Mouse (Mus musculus): ENCODE measurements around the gene Slc4a5.

The Slc4a5 gene

DNA sequence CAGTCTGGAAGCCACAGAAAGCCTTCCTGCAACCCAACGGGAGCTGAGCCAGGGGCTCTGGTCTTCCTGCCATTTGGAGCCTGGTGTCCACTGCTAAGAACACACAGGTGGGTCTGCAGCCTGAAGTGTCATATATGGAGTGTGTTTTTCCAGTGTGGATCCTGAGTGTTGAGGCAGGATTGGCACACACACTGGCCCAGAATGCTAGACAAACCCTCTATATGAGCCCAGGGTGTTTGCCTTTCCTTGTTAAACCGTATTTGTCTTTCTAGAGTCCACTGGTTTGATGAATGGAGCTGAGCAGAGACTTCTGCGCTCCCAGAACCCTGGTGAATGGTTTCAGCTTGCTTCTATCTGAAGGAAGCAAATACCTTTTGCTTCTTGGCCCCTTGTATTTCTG lies at the start of gene Slc4a5:
Slc4a5 (plus strand) TSS at position 15 of the 400 bp plus-strand sequence.
- DNase-seq (ENCODE audit: low spot score in 2 of 2), result no peak

DNA sequence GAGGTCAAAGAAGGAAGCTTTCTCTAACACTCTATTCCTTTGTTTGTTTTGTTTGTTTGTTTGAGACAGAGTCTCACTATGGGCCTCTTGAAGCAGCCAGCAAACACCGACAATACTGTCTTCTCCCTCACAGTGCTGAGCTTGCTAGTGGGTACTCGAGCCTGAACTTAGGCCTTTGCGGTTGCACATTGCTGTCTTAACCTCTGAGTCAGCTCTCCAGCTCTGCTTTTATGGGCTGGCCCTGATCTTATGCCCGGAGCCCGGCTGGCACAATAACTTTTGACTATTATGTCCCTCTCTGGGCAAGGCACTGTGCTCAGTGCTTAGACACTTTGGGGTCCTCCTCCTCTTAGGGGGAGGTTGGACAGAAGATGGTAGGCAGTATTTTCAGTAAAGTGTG lies 49.8 kb upstream of the Slc4a5 start:
- no peak for DNase-seq (ENCODE audit: low spot score in 2 of 2)

DNA sequence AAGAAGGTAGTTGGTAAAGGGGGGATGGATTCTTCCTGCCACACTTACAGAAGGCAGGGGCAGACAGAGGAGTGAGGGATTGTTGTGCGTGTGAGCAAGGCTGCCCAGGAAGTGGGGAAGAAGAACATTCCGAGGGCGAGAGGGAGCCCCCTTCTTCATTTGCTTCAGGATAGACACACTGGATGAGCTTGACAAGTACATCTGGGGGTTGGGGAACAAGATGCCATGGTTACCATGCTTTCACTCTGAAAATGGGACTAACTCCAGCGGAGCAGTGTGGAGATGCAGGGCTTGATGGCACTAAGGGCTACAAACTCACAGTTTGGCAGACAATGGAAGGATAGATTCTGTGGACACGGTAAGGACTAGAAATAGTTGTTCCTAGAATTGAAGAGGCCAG lies 48.6 kb upstream of the Slc4a5 start:
- DNase-seq (ENCODE audit: low spot score in 2 of 2), result no peak

DNA sequence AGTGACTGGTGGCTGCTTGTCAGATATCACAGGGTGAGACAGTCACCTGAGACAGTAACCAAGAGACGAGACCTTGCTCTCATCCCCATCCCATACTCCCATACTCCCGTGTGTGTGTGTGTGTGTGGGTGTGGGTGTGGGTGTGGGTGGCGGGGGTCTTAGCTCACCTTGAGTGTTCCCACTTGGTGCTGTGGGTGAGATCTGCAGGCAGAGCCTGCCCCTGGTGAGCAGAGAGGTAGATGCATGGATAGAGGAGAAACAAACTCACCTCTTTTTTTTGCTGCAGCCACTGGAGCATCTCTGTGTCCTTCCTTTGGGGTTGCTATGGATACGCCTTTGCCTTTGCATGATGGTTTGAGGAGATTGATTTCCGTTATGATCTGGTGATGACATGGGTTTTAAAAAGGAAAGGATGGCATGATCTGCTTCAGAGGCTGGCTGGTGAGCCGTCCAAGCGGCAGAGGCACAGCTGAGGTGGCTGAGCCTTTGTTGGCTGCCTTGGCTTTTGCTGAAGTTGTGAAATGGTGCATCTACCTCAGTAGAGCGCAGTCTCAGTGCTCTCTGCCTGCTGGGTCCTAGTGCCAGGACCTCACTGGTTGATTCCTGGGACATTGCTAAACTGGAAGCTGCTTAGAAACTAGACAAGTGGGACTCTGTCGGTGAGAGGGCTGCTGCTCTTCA lies 47.2 kb upstream of the Slc4a5 start:
- no peak for DNase-seq (ENCODE audit: low spot score in 2 of 2)

DNA sequence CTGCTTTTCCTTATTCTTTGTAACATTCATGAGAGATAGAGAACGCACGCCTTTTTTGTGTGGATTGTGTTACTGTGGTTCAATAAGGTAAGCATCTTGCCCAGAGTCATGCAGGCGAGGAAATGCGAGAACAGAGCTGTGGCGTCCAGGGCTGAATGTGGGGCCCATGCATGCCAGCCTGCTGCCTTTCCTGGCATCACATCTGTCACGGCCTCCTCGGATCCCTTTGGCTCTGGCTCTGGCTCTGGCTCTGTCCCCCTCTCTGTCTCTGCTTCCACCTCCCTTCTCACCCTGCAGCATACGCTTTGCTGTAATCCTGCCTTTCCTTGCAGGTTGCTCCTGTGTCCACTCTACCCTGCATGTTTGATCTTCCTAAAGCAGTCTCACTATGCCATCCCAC lies 43.6 kb upstream of the Slc4a5 start:
- no peak for DNase-seq (ENCODE audit: low spot score in 2 of 2)

DNA sequence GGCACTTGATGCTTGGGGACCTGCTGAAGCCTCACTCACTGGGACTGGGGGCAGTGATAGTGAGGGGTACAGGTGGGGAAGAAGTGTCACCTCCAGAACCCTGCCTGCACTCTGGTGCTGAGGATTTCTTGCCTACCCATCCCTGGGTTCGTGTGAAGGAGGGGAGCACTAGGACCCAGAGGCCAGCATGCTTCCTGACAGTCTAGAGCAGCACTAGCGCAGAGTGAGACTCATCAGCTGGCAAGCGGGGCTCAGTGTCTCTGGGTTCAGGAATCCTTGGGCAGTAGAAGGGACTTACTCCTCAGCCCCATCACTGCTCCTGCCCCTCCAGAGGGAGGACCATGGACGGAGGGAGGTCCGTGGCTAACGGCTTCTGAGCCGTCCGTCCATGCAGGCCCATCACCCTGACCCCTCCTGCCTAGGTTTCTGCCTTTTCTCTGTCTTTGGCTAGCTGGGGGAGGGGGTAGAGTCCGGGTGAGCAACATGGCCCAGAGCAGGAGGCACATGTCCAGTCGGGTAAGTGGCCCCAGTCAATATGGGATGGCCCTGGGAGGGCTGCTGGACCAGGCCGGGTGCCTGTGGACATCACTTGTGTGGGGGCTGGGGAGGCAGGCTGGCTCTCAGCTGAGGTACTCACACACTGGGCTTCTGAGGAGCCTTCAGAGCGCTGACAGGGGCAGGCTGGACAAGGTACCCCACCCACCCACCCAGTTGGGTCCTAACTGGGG lies 40.1 kb upstream of the Slc4a5 start:
- no peak for DNase-seq (ENCODE audit: low spot score in 2 of 2)

DNA sequence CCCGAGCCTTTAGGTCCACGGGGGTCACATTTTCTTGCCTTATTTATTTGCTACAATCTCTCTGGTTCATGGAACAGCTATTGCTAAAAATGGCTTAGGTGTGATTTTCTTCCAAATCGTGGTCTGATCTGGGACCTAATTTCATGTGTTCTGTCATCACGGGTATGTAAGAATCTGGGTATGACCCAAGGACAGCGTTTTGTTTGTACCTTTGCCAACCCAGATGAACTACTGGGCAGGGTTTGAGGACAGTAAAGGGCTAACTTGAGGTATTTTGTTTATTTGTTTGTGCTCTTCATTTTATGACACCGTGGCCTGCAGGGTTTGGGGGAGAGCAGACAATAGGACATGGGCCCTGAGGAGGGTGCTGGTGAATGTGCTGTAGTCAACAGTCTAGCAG lies 39.0 kb upstream of the Slc4a5 start:
- DNase-seq (ENCODE audit: low spot score in 2 of 2), result no peak

DNA sequence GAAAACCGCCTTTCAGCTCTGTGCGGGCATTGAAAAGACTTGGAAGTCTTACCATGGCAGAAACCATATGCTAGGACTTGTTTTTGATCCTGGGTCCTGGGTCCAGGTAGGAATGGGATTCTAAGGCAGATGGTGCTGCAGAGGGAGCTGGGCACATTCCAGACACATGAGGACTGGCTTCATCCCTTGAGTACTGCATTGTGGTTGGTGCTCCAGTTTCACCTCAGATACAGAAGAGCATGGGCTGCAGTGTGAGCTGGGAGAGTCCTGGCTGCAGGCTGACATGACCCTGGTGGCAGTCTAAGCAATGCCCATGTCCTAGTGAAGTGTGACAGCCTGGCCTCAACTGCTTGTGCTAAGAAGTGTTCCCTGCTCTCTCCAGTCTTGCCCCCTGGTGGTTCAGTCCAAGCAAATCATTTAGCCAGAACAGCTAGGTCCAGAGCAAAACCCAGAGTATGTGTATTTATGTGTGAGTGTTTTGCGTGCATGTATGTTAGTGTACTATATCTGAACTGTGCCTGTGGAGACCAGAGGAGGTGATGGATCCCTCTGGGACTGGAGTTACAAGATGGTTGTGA lies 34.7 kb upstream of the Slc4a5 start:
- no peak for DNase-seq (ENCODE audit: low spot score in 2 of 2)

DNA sequence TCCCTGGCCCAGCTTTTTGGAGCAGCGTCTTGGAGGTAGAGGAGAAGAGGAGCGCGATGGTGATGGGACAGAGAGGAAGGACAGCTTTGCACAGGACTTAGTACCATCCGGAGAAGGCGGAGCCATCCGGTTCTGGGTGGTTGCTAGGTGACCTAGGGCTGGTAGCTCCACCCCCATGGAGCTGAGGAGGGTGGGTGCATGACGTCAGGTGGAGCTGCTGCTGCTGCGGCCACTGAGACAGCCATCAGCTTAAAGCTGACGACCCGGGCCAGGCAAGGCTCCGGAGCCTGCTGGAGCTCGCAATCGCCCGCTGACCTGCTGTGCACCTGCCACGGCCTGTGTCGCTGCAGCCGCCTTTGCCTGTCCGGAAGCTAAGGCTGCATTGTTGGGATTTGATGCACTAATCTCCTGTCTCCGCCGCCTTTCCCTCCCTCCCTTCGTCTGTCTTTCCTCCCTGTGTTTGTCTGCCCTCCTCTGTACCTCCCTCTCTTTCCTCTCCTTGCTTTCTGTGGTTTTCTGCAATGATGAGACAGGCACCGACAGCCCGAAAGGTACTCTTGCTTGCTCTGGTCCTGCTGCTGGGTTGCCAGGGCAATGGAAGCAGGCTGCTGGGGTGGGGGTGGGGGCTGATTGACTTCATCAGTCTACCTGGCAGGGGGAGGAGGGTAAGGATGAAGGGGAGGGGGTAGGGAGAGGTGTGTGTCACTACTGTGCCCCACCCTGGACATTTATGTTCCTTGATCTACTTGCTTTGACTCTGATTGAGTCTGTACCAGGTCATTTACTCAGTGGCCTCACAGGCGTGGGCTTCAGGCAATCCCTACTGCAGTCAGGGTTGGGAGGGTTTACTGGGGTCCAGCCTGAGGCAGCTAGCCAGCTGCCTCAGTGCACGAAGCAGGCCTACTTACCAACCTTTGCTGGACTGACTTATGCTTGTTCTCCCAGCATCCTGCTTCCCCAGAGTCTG lies 33.5 kb upstream of the Slc4a5 start:
- DNase-seq (ENCODE audit: low spot score in 2 of 2), result peak in 1 of 2 experiments; percentile 39

DNA sequence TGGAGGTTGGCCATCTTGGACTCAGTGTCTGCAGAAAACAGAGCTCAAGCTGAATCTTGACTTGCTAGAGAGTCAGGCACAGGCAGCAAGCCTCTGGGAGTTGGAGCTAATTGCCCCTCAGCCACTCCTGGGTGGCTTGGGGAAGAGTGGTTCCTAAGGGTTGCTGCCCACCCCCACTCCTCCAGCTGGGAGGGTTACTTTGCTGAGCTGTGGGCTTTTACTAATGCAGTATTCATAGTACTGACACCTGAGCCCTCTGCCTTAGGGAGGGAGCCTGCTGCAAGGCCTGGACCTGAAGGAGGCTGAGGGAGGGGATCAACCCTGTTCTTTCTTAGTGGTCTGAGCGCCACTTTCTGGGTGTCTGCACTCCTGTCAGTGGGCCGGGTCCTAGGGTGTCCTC lies 32.7 kb upstream of the Slc4a5 start:
- DNase-seq (ENCODE audit: low spot score in 2 of 2), result no peak

DNA sequence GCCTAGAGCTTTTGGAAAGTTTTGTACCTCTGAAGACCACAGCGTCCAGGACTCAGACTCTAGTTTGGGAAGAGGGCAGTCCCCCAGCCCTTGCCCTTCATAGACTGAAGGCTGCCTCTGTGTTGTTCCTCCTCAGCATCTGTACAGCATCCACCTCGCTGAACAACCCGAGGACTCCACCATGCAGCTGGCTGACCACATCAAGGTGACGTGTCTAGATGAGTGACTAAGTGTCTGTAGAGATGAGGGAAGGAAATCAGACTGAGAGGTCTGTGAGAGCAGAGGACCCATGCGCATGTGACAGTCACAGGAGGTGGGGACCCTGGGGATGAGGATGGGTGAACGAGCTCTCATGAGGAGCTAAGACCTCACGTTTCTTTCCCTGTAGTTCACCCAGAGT lies 26.1 kb upstream of the Slc4a5 start:
- no peak for DNase-seq (ENCODE audit: low spot score in 2 of 2)

DNA sequence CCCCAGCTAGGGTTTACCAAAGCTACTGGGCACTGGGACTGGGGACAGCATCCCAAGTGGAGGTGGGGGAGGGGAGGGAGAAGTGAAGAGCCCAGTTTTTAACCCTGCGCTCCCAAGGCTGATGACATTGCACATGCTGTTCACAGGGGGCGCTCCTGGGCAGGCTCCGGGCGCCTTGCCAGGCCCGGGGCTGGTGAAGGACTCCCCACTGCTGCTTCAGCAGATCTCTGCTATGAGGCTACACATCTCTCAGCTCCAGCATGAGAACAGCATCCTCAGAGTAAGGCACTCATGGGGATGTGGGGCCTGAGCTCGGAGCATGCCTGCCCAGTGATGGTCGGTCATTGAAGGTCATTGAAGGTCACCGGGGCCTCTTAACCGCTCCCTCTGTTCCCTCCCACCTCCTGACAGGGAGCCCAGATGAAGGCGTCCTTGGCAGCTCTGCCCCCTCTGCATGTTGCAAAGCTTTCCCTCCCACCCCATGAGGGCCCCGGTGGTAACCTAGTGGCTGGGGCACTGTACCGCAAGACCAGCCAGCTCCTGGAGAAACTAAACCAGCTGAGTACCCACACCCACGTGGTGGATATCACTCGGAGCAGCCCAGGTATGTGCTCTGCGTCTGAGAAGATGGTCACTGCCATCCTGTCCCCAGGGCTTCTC lies 22.2 kb upstream of the Slc4a5 start:
- no peak for DNase-seq (ENCODE audit: low spot score in 2 of 2)

DNA sequence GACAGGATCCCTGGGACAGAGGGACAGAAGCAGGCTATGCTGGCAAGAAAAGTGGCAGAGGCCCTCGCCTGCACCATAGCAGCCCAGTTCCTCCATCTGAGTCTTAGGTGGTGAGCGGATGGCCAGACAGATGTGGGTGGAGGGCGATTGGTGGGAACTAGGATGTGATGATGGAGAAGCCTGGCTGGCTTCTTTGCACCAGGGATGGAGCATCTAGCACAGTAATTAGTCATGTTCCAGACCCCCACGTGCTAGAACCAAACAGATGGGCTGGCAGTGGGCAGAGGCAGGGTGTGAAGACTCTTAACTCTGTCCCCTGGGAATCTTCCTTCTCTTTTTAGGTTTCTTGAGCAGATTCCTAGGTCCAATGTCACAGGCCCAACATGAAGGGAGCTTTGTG lies 16.3 kb upstream of the Slc4a5 start:
- no peak for DNase-seq (ENCODE audit: low spot score in 2 of 2)

DNA sequence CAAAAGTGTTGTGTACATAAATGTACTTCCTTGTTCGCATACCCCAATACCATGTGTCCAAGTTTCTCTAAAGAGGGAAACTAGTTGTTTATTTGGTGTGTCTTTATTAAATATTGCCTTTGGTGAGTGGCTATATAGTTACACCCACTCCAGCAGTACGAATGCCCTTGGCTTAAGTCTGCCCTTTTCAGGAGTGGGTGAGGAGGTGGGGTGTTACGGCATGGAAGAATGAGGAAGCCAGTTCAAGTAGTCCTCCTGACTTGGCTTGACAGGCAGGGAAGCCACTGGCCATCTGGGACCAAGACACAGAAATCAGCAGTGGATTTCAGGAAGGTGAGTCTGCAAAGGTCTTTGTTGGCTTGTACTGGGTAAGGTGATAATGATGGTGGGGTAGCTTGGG lies 13.8 kb upstream of the Slc4a5 start:
- DNase-seq (ENCODE audit: low spot score in 2 of 2), result no peak

DNA sequence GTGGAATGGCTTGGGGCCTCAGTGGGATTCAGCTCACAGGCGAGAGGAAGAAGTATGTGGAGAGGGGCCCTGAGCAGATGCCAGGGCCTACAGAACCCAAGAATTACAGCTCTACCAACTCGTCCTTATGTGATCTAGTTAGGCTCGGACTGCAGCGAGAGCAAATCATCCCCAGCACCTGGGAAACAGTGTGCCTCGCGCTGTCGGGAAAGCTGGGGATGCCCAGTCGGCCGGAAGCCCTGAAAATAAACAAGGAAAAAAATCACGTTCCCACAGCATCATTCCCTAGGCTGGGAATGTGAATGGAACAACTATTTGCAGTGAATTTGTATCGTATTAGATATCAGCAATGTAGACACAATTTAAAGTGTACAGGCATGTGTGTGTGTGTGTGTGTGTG lies 13.3 kb upstream of the Slc4a5 start:
- DNase-seq (ENCODE audit: low spot score in 2 of 2), result no peak

DNA sequence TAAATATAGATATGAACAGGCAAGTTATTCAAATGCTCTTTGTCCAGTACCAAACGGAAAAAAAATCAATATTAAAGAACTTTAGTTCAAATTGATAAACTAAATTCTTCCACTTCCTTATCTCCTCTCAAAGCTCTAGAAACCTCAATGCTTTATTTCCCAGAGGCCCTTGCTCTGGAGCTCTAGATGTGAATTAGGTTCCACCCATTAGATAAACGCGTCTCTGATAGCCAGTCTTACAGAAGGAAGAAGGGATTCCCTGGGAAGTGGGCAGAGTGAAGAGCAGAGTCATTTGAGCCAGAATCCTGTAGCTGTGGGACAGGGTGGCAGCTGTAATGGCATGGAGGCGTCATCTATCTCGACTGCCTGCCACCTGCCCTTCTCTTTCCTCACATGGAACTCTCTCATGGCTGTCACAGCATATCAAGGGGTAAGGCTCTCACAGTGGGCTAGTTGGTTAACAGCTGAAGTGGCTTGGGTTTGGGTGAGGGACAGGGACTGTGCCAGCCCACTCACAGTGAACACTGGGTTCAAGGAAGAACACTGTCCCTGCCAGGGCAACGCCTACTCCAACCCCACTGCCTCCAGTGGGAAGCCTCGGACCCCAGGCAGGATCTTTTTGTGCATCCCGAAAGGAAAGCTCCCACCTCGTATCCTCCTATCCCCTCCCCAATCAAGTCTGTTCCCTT lies 12.1 kb upstream of the Slc4a5 start:
- no peak for DNase-seq (ENCODE audit: low spot score in 2 of 2)

DNA sequence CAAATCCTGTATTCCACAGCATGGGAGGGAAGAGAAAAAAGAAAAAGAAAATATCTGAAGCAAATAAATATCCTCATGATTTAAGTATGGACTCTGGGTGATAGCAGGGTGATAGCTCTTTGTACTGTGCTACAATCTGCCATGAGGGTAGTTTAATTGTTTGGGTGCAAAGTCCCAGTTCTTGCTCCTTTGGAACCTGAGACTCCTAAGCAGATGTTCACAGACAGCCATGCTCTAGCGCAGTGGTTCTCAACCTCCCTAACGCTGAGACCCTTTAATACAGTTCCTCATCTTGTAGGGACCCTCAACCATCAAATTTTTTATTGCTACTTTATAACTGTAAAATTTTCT lies 11.6 kb upstream of the Slc4a5 start:
- DNase-seq (ENCODE audit: low spot score in 2 of 2), result no peak

DNA sequence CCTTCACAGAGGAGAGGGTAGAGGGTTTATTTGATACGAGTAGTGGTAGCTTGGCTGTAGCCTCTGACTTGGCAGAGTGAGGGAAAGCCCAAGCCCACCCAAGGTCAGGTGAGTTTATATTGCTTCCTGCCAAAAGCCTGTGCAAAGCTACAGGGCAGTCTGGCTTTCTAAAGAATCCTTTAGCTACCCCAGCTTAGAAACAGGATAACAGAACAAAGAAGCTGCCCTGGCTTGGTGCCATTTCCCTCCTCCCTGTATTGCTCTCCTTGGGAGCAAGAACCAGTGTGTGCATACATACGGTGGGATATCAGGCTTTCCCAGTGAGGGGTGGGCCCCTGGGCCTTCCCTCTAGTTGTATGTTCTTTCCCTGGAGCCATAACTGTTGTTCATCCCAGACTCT lies 9.1 kb upstream of the Slc4a5 start:
- no peak for DNase-seq (ENCODE audit: low spot score in 2 of 2)

DNA sequence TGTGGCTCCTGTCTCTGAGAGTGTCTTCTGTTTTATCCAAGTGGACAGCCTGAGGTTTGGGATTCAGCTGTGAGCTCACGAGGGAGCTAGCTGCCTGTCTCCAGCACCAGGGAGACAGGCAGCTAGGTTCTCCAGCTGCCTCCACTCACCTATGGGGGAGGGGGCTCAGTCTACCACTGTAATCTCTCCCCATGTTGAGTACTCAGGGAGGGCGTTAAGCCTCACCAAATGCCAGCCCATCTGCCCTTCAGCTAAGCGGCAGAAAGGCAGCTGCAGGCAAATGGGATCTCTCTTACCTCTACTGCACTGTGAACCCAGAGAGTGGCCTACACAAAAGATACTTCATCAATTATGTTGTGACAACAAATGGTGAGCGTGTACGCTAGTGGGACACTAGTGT lies 8.1 kb upstream of the Slc4a5 start:
- no peak for DNase-seq (ENCODE audit: low spot score in 2 of 2)

DNA sequence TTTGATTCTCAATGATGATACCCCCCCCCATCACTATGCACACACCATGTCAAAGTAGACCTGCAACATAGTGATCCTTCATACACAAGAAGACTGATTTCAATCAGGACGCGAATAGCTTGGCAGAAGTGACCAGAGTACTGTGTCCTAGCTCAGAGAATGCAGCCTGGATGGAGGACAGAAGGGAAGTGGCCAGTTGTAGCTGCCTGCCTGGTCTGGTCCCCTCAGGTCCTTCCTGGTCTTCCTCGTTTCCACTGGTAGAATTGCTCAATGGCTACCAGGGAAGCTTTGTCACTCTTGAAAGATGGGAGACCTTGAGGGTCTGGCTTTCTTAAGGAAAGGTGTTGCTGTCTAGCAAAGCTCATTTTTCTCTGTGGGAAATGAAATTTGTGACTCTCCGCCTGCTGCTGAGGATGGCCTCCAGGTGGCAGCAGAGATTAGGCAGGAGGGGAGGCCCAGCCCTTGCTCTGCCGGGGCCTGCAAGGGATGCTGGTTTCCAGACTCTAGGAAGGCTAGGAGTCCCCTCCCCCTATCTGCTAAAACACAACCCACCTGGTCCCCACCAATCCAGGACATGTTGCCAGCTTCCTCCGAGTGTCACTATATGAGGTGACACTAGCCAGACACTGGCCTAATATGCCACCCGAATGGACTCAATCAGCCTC lies 4.5 kb upstream of the Slc4a5 start:
- peak in 1 of 2 experiments; percentile 24 for DNase-seq (ENCODE audit: low spot score in 2 of 2)

DNA sequence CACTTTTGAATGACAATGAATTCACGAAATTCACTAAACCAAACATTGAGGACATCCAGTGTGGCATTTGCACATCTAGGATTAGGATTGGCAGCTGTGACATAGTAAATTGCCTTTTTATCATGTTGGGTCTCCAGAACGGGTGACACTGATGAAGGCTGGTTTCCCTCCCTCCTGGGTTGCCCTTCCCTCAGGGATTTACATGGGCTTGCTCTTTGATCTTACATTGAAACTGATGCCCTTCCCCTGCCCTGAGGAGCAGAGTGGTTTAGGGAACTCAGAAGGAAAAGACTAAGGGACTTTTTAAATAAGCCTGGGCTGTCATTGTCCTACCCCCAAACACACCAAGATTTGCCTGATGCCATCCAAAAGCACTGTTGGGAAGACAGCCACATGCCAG lies 11.9 kb downstream of the Slc4a5 start:
- no peak for DNase-seq (ENCODE audit: low spot score in 2 of 2)
